Mouse (Mus musculus) forebrain, postnatal 0 days (tissue): ENCODE data around the gene Gm6588. TPM values are rescaled to one million over a fixed set of nuclear protein-coding genes. Genes with fewer than 3 reads are reported as not detected.

ENCODE experiments used
- ATAC-seq: fragments of 200-750 bp; cut with Nextera tagmentation; 2 replicates; pipeline ENCODE4 v1.8.0; 2017; ENCODE audit warnings: mild to moderate bottlenecking, moderate library complexity
- DNase-seq: peaks from one replicate; pipeline ENCODE4 v3.0.0-alpha.2; 2015
- H3K27ac ChIP-seq: fragments of 300-500 bp; sonication (generic); 2 replicates; pipeline ENCODE4 v1.5.1; 2014; ENCODE audit warnings: low read depth, mild to moderate bottlenecking, antibody characterized with exemption, low read length, moderate library complexity, mixed read lengths
- H3K27me3 ChIP-seq: fragments of 300-500 bp; sonication (generic); 2 replicates; pipeline ENCODE4 v1.6.1; 2014; ENCODE audit warnings: mild to moderate bottlenecking, low read length, mixed read lengths; ENCODE audit not compliant: insufficient read depth
- H3K36me3 ChIP-seq: fragments of 300-500 bp; sonication (generic); 2 replicates; pipeline ENCODE4 v1.6.1; 2014; ENCODE audit warnings: mild to moderate bottlenecking, moderate library complexity; ENCODE audit not compliant: insufficient read depth
- H3K4me1 ChIP-seq: fragments of 300-500 bp; sonication (generic); 2 replicates; pipeline ENCODE4 v1.6.1; 2014; ENCODE audit warnings: antibody characterized with exemption; ENCODE audit not compliant: insufficient read depth
- H3K4me2 ChIP-seq: fragments of 300-500 bp; sonication (generic); 2 replicates; pipeline ENCODE4 v1.6.1; 2014; ENCODE audit warnings: low read depth, mild to moderate bottlenecking, moderate library complexity
- H3K4me3 ChIP-seq: fragments of 300-500 bp; sonication (generic); 2 replicates; pipeline ENCODE4 v1.5.1; 2014; ENCODE audit warnings: low read depth, low read length, mixed read lengths
- H3K9ac ChIP-seq: fragments of 300-500 bp; sonication (generic); 2 replicates; pipeline ENCODE4 v1.6.1; 2014; ENCODE audit warnings: mild to moderate bottlenecking
- H3K9me3 ChIP-seq: fragments of 300-500 bp; sonication (generic); 2 replicates; pipeline ENCODE4 v1.6.1; 2016; ENCODE audit warnings: low read length
- CTCF ChIP-seq: sonication (generic); IDR thresholded peaks from 2 replicates; pipeline ENCODE4 v1.5.1; 2016; ENCODE audit warnings: antibody characterized with exemption, control low read depth, low read depth
- WGBS: fragments of 180-500 bp; shearing (Covaris S2); extraction: QIAGEN DNeasy Blood & Tissue Kit; methylation state at CpG from one replicate; pipeline ENCODE4 v1.1.7; 2014; 5-methylcytosine and 5-hydroxymethylcytosine counted together
- polyA plus RNA-seq: library from polyadenylated mRNA; unstranded; fragments of >200 nt; fragmentation: Nextera tagmentation; extraction: Ambion mirVana; gene quantifications from 2 replicates; pipeline ENCODE4 v1.2.1, GENCODE M21; 2015
- total RNA-seq: library from RNA; depleted of rRNA; stranded (reverse); fragments of >200 nt; gene quantifications from 2 replicates; pipeline ENCODE4 v1.2.3, GENCODE M21; 2014

The Gm6588 gene
- total and polyA plus RNA-seq, 2 experiments from 2014 or later, result 0.11 TPM; not detected in 1

DNA sequence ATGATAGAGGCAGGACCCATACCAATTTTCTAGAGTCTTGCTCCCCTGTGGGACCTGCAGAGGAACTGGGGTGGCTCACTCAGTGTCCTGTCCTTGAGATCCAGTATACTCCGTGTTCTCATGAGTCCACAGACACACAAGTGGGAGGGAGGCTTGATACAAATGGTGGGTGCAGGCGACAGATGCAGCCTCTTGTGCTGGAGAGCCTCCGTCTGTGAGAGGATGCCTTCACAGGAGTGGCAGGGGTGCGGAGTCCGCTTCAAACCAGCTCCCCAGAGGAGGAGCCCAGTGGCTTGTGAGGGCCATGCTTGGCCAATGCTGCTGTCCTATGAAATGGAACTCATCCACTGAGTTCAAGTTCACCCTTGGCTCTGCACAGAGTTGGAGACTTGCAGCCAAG lies 17.2 kb upstream of the Gm6588 start:
- Histone ChIP-seq H3K27me3 (no peaks in the 10 kb centered on the region), H3K36me3 (no peaks in the 10 kb centered on the region), H3K4me1 (no peaks in the 10 kb centered on the region), H3K4me2 (no peak overlapping the region), H3K4me3 (no peak overlapping the region), H3K27ac (no peak overlapping the region), H3K9ac (no peak overlapping the region), H3K9me3 (no peaks in the 10 kb centered on the region)
- TF ChIP-seq CTCF, result no peak
- DNase-seq (no peak), ATAC-seq (no peak)
- WGBS, result 60% methylated on average over 5 of the region's 5 CpGs

DNA sequence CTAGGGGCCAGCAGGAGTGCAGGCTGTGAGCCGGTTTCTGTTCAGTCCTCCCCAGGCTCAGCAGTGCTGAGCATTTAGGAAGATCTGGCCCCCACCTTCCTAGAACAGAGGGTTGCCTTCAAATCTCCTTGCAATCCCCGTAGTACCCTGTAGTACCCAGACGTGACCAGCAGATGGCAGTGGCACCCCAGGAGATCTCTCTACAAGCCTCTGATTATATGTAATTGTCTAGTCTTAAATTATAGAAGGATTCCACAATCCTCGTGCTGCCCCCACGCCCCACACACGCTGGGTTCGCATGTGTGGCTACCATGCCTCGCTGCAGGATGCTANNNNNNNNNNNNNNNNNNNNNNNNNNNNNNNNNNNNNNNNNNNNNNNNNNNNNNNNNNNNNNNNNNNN lies 16.2 kb upstream of the Gm6588 start:
- WGBS, result 2% methylated on average over 8 of the region's 8 CpGs
- H3K36me3 ChIP-seq, result no peaks in the 10 kb centered on the region
- peak; percentile 76 for ATAC-seq
- H3K9ac ChIP-seq, result no peak overlapping the region
- no peak overlapping the region for H3K4me3 ChIP-seq
- DNase-seq, result peak; percentile 92
- no peaks in the 10 kb centered on the region for H3K4me1 ChIP-seq
- H3K27me3 ChIP-seq, result no peaks in the 10 kb centered on the region
- H3K4me2 ChIP-seq, result no peak overlapping the region
- H3K9me3 ChIP-seq, result no peaks in the 10 kb centered on the region
- peak; percentile 94 for TF ChIP-seq CTCF
- H3K27ac ChIP-seq, result peak overlapping the region; percentile 6; the same call in 1 of the 2 replicates

DNA sequence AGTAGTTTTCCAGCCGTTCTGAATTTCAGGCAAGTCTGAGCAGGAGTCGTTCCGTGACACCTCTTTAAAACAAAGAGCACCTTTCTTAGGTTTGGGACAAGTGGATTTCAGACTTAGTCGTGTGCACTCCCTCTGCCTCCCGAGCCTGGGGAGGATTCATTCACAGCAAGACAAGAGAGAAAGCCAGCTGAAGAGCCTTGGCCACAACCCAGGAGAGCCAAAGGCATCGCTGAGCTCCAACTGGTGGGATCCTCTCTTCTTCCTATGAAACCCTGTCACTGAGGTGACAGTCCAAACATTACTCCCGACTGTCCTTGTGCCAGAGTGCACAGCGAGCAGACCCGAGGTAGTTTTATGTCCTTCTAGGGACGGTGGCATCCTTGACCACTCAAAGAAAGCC lies 10.7 kb upstream of the Gm6588 start:
- Histone ChIP-seq H3K4me1 (no peaks in the 10 kb centered on the region), H3K9ac (no peak overlapping the region), H3K4me2 (no peak overlapping the region), H3K36me3 (no peaks in the 10 kb centered on the region), H3K4me3 (no peak overlapping the region), H3K27ac (no peak overlapping the region), H3K9me3 (no peaks in the 10 kb centered on the region), H3K27me3 (no peaks in the 10 kb centered on the region)
- TF ChIP-seq CTCF, result no peak
- ATAC-seq (no peak), DNase-seq (no peak)
- WGBS, result 47% methylated on average over 10 of the region's 10 CpGs

DNA sequence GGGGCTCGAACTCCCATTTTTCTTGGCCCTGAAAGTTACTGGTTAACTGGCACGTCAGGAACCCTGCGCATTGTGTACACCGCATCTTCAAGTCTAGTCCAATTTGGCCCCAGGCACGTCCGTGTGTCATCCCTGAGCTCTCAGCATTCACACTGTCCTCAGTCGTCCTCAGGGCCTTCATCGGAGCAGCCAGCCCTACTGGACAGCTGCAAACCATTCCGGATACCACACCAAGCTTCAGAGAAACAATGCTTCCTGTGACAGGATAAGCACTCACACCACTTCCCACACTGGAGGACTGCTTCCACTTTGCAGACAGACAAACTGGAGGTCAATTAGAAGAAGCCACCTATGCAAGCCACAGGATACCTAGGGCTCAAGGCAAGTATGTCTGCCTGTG lies 3.9 kb downstream of the Gm6588 start:
- Histone ChIP-seq H3K4me2 (no peak overlapping the region), H3K27me3 (no peaks in the 10 kb centered on the region), H3K9ac (no peak overlapping the region), H3K4me1 (no peaks in the 10 kb centered on the region), H3K27ac (no peak overlapping the region), H3K36me3 (peaks cover 9% of the 10 kb centered on the region), H3K9me3 (no peaks in the 10 kb centered on the region), H3K4me3 (no peak overlapping the region)
- 85% methylated on average over 9 of the region's 9 CpGs for WGBS
- DNase-seq, result no peak
- TF ChIP-seq CTCF, result no peak
- no peak for ATAC-seq

DNA sequence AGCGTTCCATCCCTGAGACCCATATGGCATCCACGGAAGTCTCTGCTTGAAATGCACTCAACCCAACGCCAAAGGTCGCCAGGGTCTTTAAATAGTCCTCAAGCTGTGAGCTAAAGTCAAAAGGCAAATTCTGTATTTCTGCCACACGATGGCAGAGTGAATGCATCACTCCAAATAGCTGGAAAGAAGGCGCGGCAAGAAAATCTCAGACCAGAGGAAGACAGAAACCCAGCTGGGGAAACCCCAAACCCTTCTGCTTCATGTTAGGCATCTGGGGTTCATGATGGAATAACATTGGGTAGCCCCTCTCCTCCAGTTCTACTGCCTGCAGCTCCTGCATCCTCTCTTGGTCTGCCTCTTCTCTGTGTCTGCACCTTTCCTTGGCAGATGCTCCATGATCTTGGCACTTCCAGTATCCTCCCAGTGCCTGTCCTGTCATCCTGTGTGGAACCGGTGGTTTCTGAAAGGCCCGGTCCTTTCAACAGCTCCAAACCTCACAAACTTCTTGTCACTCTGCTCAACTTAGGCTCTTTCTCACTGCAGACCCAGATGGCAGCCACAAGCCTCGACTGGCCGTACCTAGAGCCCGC lies 5.8 kb downstream of the Gm6588 start:
- WGBS, result 64% methylated on average over 12 of the region's 12 CpGs
- Histone ChIP-seq H3K9me3 (no peaks in the 10 kb centered on the region), H3K4me1 (no peaks in the 10 kb centered on the region), H3K36me3 (peaks cover 6% of the 10 kb centered on the region), H3K27me3 (no peaks in the 10 kb centered on the region), H3K27ac (no peak overlapping the region; the same call in 1 of the 2 replicates), H3K4me2 (no peak overlapping the region), H3K4me3 (no peak overlapping the region), H3K9ac (no peak overlapping the region)
- peak; percentile 68 for TF ChIP-seq CTCF
- ATAC-seq (peak; percentile 54; the same call in 1 of the 2 replicates), DNase-seq (peak; percentile 76)

DNA sequence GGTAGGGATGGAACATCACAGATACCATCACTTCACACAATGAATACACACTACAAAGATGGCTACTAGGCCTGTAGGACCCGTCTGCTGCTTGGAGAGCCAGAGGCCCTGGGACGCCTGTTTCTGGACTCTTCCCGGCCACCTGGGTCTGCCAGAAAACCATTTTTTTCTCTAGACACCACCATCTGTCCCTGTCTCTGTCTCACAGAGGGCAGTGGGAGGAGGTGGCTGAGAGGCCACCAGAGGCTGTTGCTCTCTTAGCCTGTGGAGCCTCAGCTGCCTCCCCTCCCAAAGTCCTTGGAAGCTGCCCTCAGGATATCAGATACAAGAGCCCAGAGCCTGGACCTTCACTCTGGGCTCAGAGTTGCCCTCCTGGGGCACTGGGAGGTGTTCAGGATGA lies 10.7 kb downstream of the Gm6588 start:
- no peaks in the 10 kb centered on the region for H3K4me1 ChIP-seq
- H3K9ac ChIP-seq, result no peak overlapping the region
- TF ChIP-seq CTCF, result no peak
- no peaks in the 10 kb centered on the region for H3K9me3 ChIP-seq
- WGBS, result 61% methylated on average over 3 of the region's 3 CpGs
- DNase-seq, result no peak
- H3K36me3 ChIP-seq, result peaks cover 15% of the 10 kb centered on the region
- no peak overlapping the region for H3K27ac ChIP-seq
- no peak overlapping the region for H3K4me2 ChIP-seq
- ATAC-seq, result no peak
- H3K4me3 ChIP-seq, result no peak overlapping the region
- H3K27me3 ChIP-seq, result no peaks in the 10 kb centered on the region

DNA sequence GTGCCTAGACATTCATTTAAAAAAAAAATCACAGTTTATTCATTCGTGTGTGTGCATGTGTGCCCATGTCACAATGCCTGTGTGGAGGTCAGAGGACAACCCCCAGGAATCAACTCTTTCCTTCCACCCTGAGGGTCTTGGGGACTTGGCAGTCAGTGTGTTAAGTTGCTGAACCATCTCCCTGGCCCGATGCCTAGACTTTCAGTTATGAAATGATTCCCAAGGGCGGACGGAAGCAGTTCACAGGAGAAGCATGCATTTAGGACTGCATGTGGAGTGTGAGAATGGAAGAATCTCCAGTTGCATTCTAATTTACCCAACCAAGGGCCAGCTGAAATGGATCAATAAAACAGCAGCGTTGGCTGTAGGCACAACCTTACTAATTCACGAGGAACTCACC lies 17.1 kb downstream of the Gm6588 start:
- no peak for DNase-seq
- Histone ChIP-seq H3K4me2 (no peak overlapping the region), H3K36me3 (peaks cover 19% of the 10 kb centered on the region; the same call in 1 of the 2 replicates), H3K9me3 (no peaks in the 10 kb centered on the region), H3K9ac (no peak overlapping the region), H3K4me3 (no peak overlapping the region), H3K4me1 (no peaks in the 10 kb centered on the region), H3K27me3 (no peaks in the 10 kb centered on the region), H3K27ac (no peak overlapping the region)
- no peak for ATAC-seq
- 42% methylated on average over 6 of the region's 6 CpGs for WGBS
- no peak for TF ChIP-seq CTCF
